Mouse (Mus musculus): ENCODE measurements around the gene Rbfox1. TPM values are rescaled to one million over a fixed set of nuclear protein-coding genes. Genes with fewer than 3 reads are reported as not detected.

The Rbfox1 gene
- total and polyA plus RNA-seq, 2 experiments from 2014 or later, result 129 to 214 TPM

DNA sequence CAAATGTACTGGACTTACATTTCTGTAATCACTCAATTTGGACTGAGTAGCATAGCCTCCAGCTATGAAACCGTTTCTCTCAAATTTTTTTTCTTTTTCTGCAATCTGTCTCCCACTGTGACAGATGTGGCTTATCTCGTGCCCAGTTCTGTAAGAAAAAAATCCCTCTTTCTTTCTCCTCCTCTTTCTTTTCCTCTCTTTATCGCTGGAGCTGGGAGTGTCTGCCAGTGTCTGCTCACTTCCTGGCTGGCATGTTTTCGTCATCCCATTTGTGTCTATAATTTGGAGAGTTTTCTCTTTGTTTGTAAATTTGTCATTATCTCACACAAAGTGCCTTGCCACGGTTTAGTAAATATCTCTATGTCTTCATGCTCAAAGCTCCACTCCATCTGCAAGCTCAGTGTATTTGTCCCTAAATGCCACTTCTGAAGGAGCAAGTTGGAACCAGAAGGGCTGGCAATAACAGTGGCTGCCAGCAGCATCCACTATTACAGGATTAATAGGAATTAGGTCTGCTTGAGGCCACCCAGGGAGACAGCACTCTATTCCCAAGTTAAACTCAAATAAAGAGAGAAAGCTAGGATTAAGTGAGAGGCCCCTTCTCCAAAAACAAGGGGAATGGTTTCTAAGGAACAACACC lies 228.8 kb downstream of the Rbfox1 start:
- Histone ChIP-seq H3K4me2 (ENCODE audit: low read depth) (no peak overlapping the region), H3K9me3 (ENCODE audit: low read length) (no peaks in the 10 kb centered on the region), H3K4me1 (ENCODE audit: insufficient read depth) (peaks cover 11% of the 10 kb centered on the region), H3K36me3 (ENCODE audit: insufficient read depth) (no peaks in the 10 kb centered on the region), H3K27ac (ENCODE audit: low read depth, low read length) (peak overlapping the region; percentile 69), H3K27me3 (ENCODE audit: insufficient read depth, low read length) (no peaks in the 10 kb centered on the region), H3K4me3 (ENCODE audit: low read depth, low read length) (no peak overlapping the region), H3K9ac (no peak overlapping the region)
- DNase-seq (peak; percentile 77), ATAC-seq (peak; percentile 83)
- no peak for TF ChIP-seq CTCF (IDR thresholded peaks at IDR 0.05; ENCODE audit: low read depth)
- WGBS, result 9% methylated on average over 5 of the region's 5 CpGs

DNA sequence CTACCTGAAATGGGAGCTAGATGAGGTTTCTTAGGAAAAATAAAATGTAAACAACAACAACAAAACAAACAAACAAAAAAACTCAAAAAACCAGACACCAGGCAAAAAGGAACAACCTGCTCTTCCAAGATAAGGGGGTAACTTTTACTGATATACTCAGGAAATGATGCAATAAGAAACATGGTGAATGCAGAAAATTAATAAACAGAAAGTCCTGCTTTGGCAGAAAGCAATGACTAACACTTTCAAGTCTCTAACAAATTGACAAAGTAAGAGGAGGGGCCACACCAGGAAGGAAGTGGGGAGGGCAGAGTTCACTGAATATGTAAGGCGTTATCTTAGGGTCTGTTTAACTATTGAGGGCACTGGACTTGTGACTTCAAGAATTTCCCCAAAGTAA lies 234.3 kb downstream of the Rbfox1 start:
- no peaks in the 10 kb centered on the region for H3K4me1 ChIP-seq (ENCODE audit: insufficient read depth)
- WGBS, result 67% methylated on average over 1 of the region's 1 CpGs
- H3K4me3 ChIP-seq (ENCODE audit: low read depth, low read length), result no peak overlapping the region
- H3K27ac ChIP-seq (ENCODE audit: low read depth, low read length), result no peak overlapping the region
- no peak overlapping the region for H3K4me2 ChIP-seq (ENCODE audit: low read depth)
- H3K36me3 ChIP-seq (ENCODE audit: insufficient read depth), result no peaks in the 10 kb centered on the region
- H3K27me3 ChIP-seq (ENCODE audit: insufficient read depth, low read length), result no peaks in the 10 kb centered on the region
- ATAC-seq (no peak), DNase-seq (no peak)
- no peak for TF ChIP-seq CTCF (IDR thresholded peaks at IDR 0.05; ENCODE audit: low read depth)
- no peak overlapping the region for H3K9ac ChIP-seq
- H3K9me3 ChIP-seq (ENCODE audit: low read length), result no peaks in the 10 kb centered on the region

DNA sequence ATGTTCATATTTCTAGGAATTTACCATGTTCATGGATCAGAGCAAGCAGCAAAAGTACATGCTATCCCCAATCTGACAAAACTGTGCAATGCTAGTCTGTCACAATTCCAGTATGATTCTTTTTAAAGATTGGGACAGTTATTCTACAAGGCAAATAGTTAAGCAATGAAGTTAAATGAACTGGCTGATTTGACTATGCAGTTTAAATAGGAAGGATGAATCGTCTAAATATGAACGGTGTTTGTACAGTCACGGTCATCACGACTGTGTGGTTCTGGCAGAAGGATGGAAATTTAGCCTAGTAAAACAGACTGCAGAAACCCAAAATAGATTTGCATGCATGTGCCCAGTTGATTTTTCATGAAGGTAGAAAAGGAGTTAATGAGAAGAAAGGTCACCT lies 236.1 kb downstream of the Rbfox1 start:
- no peaks in the 10 kb centered on the region for H3K36me3 ChIP-seq (ENCODE audit: insufficient read depth)
- DNase-seq (no peak), ATAC-seq (no peak)
- H3K4me1 ChIP-seq (ENCODE audit: insufficient read depth), result no peaks in the 10 kb centered on the region
- 80% methylated on average over 4 of the region's 4 CpGs for WGBS
- no peaks in the 10 kb centered on the region for H3K27me3 ChIP-seq (ENCODE audit: insufficient read depth, low read length)
- no peak overlapping the region for H3K9ac ChIP-seq
- TF ChIP-seq CTCF (IDR thresholded peaks at IDR 0.05; ENCODE audit: low read depth), result no peak
- H3K9me3 ChIP-seq (ENCODE audit: low read length), result no peaks in the 10 kb centered on the region
- no peak overlapping the region for H3K27ac ChIP-seq (ENCODE audit: low read depth, low read length)
- no peak overlapping the region for H3K4me2 ChIP-seq (ENCODE audit: low read depth)
- no peak overlapping the region for H3K4me3 ChIP-seq (ENCODE audit: low read depth, low read length)

DNA sequence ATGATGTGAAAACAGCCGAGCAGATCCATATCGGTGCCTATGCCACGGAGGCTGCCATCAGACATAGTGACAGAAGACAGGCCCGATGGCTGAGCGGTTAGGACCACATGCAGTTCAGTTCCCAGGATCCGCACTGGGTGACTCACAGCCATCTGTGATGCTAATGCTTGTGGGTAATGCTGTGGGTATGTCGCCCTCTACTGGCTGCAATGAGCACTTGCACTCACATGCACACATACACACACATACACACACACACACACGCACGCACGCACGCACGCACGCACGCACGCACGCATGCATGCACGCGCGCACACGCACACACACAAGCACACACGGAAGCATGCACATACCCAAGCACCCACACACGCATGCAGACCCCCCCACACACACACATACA lies 237.7 kb downstream of the Rbfox1 start:
- DNase-seq, result no peak
- Histone ChIP-seq H3K27ac (ENCODE audit: low read depth, low read length) (no peak overlapping the region), H3K9ac (no peak overlapping the region), H3K4me1 (ENCODE audit: insufficient read depth) (no peaks in the 10 kb centered on the region), H3K9me3 (ENCODE audit: low read length) (no peaks in the 10 kb centered on the region), H3K4me3 (ENCODE audit: low read depth, low read length) (no peak overlapping the region), H3K36me3 (ENCODE audit: insufficient read depth) (no peaks in the 10 kb centered on the region), H3K27me3 (ENCODE audit: insufficient read depth, low read length) (no peaks in the 10 kb centered on the region), H3K4me2 (ENCODE audit: low read depth) (no peak overlapping the region)
- no peak for ATAC-seq
- peak; percentile 50 for TF ChIP-seq CTCF (IDR thresholded peaks at IDR 0.05; ENCODE audit: low read depth)
- WGBS, result 96% methylated on average over 22 of the region's 22 CpGs

DNA sequence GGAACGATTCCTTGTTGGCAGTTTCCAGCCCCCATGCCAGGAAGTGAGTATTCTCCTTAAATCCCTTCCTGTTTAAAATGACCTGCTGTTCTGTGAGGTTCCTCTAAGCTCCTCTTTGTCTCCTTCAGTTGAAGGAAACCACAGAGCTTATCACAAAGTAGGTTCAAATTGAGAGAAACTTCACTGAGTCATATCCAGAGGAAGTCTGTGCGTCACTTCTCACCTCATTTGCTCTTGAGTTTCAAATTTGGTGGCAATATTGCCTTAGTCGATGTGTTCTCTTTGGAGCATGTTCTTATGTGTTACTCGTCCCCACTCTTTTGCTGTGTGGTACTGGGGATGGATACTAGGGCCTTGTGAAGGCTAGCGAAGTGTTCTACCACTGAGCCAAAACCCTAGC lies 243.2 kb downstream of the Rbfox1 start:
- Histone ChIP-seq H3K27me3 (ENCODE audit: insufficient read depth, low read length) (no peaks in the 10 kb centered on the region), H3K9ac (no peak overlapping the region), H3K4me3 (ENCODE audit: low read depth, low read length) (no peak overlapping the region), H3K36me3 (ENCODE audit: insufficient read depth) (no peaks in the 10 kb centered on the region), H3K4me2 (ENCODE audit: low read depth) (no peak overlapping the region), H3K9me3 (ENCODE audit: low read length) (no peaks in the 10 kb centered on the region), H3K4me1 (ENCODE audit: insufficient read depth) (no peaks in the 10 kb centered on the region), H3K27ac (ENCODE audit: low read depth, low read length) (no peak overlapping the region)
- DNase-seq (no peak), ATAC-seq (no peak)
- no peak for TF ChIP-seq CTCF (IDR thresholded peaks at IDR 0.05; ENCODE audit: low read depth)
- 78% methylated on average over 5 of the region's 5 CpGs for WGBS

DNA sequence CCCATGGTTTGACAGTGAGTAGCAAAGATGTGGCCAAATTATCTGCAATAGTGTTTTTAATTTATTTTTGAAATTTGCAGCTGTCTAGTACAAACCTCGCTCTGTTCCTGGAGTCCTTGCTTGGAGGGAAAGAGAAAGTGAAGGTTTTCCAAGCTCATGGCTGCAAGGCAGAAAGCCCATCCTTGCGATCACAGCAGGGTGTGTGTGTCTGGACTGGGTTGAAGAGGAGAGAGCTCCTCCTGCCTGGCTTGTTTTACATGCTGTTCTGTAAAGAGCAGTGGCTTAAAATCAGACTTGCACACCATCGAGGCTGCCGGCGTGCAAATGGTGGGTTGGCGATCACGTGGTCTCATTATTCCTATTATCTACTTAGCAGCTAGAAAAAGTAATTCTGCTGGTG lies 249.9 kb downstream of the Rbfox1 start:
- Histone ChIP-seq H3K27me3 (ENCODE audit: insufficient read depth, low read length) (no peaks in the 10 kb centered on the region), H3K27ac (ENCODE audit: low read depth, low read length) (no peak overlapping the region), H3K9me3 (ENCODE audit: low read length) (no peaks in the 10 kb centered on the region), H3K36me3 (ENCODE audit: insufficient read depth) (no peaks in the 10 kb centered on the region), H3K9ac (no peak overlapping the region), H3K4me3 (ENCODE audit: low read depth, low read length) (no peak overlapping the region), H3K4me2 (ENCODE audit: low read depth) (no peak overlapping the region), H3K4me1 (ENCODE audit: insufficient read depth) (no peaks in the 10 kb centered on the region)
- 65% methylated on average over 7 of the region's 7 CpGs for WGBS
- no peak for ATAC-seq
- peak; percentile 7 for DNase-seq
- TF ChIP-seq CTCF (IDR thresholded peaks at IDR 0.05; ENCODE audit: low read depth), result no peak

DNA sequence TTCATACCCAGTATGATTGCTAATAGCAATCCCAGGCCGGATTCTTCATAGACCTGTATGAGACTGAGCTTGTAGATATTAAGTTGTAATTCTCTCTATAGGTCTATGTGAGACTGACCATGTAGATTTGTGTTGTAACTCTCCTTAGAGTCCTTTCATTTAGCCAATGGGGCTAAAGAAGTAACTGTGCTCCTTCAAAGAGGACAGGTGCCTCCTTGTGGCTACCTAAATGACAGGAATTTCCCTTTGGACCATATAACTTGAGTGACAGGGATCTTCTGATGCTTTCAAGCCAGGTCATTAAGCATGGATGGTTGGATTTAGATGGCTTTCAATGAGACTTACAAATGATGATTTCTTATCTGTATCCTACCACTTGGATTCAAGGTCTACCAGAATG lies 254.3 kb downstream of the Rbfox1 start:
- 88% methylated on average over 1 of the region's 1 CpGs for WGBS
- Histone ChIP-seq H3K27me3 (ENCODE audit: insufficient read depth, low read length) (no peaks in the 10 kb centered on the region), H3K4me1 (ENCODE audit: insufficient read depth) (no peaks in the 10 kb centered on the region), H3K9ac (no peak overlapping the region), H3K9me3 (ENCODE audit: low read length) (no peaks in the 10 kb centered on the region), H3K27ac (ENCODE audit: low read depth, low read length) (no peak overlapping the region), H3K36me3 (ENCODE audit: insufficient read depth) (no peaks in the 10 kb centered on the region), H3K4me3 (ENCODE audit: low read depth, low read length) (no peak overlapping the region), H3K4me2 (ENCODE audit: low read depth) (no peak overlapping the region)
- ATAC-seq (no peak), DNase-seq (no peak)
- TF ChIP-seq CTCF (IDR thresholded peaks at IDR 0.05; ENCODE audit: low read depth), result no peak

Measured in forebrain, postnatal 0 days (tissue).